ENCODE assay signal across 22 mouse cellular contexts in genomic region chr6:98047741-98048140, GRCm38 (mm10).
DNase-seq lines count a peak whose midpoint lies in the region; ATAC-seq and TF ChIP-seq lines count a peak whose summit lies in the region.
"Had no signal": no experiment of that assay in that cellular context is flagged by ENCODE, and none has a peak within 500 bp of the region (broad histone marks: within the 10 kb centered on the region; RNA-seq: fewer than 3 reads in every experiment).

No protein-coding gene starts in this region.

- H3K27me3 ChIP-seq in midbrain, embryonic 16.5 days (ENCODE audit: control insufficient read depth, insufficient read depth, low read depth, low read length): peaks cover 6% of the 10 kb centered on the region; the same call in 1 of the 2 replicates
- no peaks in the 10 kb centered on the region for H3K27me3 ChIP-seq in midbrain, postnatal 0 days (ENCODE audit: insufficient read depth, low read length)
- H3K27me3 ChIP-seq: intestine, embryonic 15.5 days; limb, embryonic 12.5 days had no signal

- no peaks in the 10 kb centered on the region for H3K9me3 ChIP-seq in midbrain, embryonic 16.5 days (replicated peaks; ENCODE audit: control insufficient read depth, low read length, poor library complexity, severe bottlenecking)
- H3K9me3 ChIP-seq in midbrain, postnatal 0 days (ENCODE audit: low read length): no peaks in the 10 kb centered on the region
- H3K9me3 ChIP-seq: embryonic facial prominence, embryonic 10.5 days; intestine, embryonic 15.5 days; limb, embryonic 12.5 days had no signal

- H3K4me3 ChIP-seq in midbrain, embryonic 16.5 days (ENCODE audit: low read depth, low read length): no peak overlapping the region
- no peak overlapping the region for H3K4me3 ChIP-seq in midbrain, postnatal 0 days (ENCODE audit: low read depth, low read length)
- H3K4me3 ChIP-seq: embryonic facial prominence, embryonic 10.5 days; intestine, embryonic 15.5 days; limb, embryonic 12.5 days had no signal

- WGBS in midbrain, embryonic 16.5 days: 67% methylated on average over 6 of the region's 6 CpGs
- WGBS in midbrain, postnatal 0 days: 60% methylated on average over 6 of the region's 6 CpGs

- TF ChIP-seq CTCF in midbrain, postnatal 0 days (IDR thresholded peaks at IDR 0.05): no peak

- no peak overlapping the region for H3K27ac ChIP-seq in midbrain, embryonic 16.5 days (ENCODE audit: low read length)
- H3K27ac ChIP-seq in midbrain, postnatal 0 days (ENCODE audit: low read depth, low read length): no peak overlapping the region
- H3K27ac ChIP-seq: embryonic facial prominence, embryonic 10.5 days; intestine, embryonic 15.5 days; limb, embryonic 12.5 days; macrophage had no signal

- DNase-seq in cerebellum, postnatal 10 days: peak; percentile 59 to 61
- no peak for DNase-seq in cerebellum, adult 18-20 months
- DNase-seq in gastrocnemius, postnatal 25 days: peak; percentile 5
- no peak for DNase-seq in gastrocnemius, postnatal 14 days
- no peak for DNase-seq in midbrain, postnatal 0 days (ENCODE audit: low spot score)
- DNase-seq in skeletal muscle tissue, adult 2 months (ENCODE audit: low read depth, low spot score): peak; percentile 8
- DNase-seq in layer of hippocampus, postnatal 36 days: no peak
- DNase-seq: adrenal gland, adult 8-10 months; cerebellum, adult 8-10 months; heart, postnatal 4 days; kidney, adult 9 months; kidney, postnatal 14 days; liver, postnatal 0 days; right cerebral cortex, postnatal 25 days had no signal

- peaks cover 5% of the 10 kb centered on the region for H3K4me1 ChIP-seq in midbrain, embryonic 16.5 days (ENCODE audit: control insufficient read depth, insufficient read depth, low read length)
- H3K4me1 ChIP-seq in midbrain, postnatal 0 days (ENCODE audit: insufficient read depth, low read length): no peaks in the 10 kb centered on the region
- H3K4me1 ChIP-seq: intestine, embryonic 15.5 days; limb, embryonic 12.5 days had no signal

- H3K9ac ChIP-seq in midbrain, embryonic 16.5 days (ENCODE audit: low read depth, low read length): 0 out of 2 replicates have a peak overlapping the region, but pooled peaks have one; percentile 14
- H3K9ac ChIP-seq in midbrain, postnatal 0 days (replicated peaks; ENCODE audit: low read length, poor library complexity, severe bottlenecking): no peak overlapping the region
- H3K9ac ChIP-seq: intestine, embryonic 15.5 days; limb, embryonic 12.5 days; liver, postnatal 0 days had no signal

- no peak overlapping the region for H3K4me2 ChIP-seq in midbrain, embryonic 16.5 days (ENCODE audit: low read length)
- H3K4me2 ChIP-seq in midbrain, postnatal 0 days (ENCODE audit: low read depth, low read length, poor library complexity, severe bottlenecking): no peak overlapping the region
- H3K4me2 ChIP-seq: intestine, embryonic 15.5 days; limb, embryonic 12.5 days; liver, embryonic 11.5 days had no signal

- intact Hi-C loops in gastrocnemius, postnatal 14 days (cut with DNase I; ENCODE audit: low total_unique reads): no loop called here

- no peak for ATAC-seq in midbrain, embryonic 16.5 days
- ATAC-seq in midbrain, postnatal 0 days (ENCODE audit: low FRiP score): no peak
- ATAC-seq: activated CD4-positive, CD25-positive, alpha-beta regulatory T cell, adult 4 months; liver, postnatal 0 days; lung, postnatal 0 days had no signal

- no peaks in the 10 kb centered on the region for H3K36me3 ChIP-seq in midbrain, embryonic 16.5 days (ENCODE audit: control insufficient read depth, insufficient read depth, low read length)
- no peaks in the 10 kb centered on the region for H3K36me3 ChIP-seq in midbrain, postnatal 0 days (ENCODE audit: insufficient read depth, low read length)
- H3K36me3 ChIP-seq: embryonic facial prominence, embryonic 10.5 days; intestine, embryonic 15.5 days; limb, embryonic 12.5 days had no signal

Comparison
In these comparisons a context has a peak if more than half of its experiments do, and no peak if none do; other contexts are left out.
1. DNase-seq: peak in cerebellum, postnatal 10 days (2 of 2), gastrocnemius, postnatal 25 days (single experiment) and skeletal muscle tissue, adult 2 months (single experiment); none in cerebellum, adult 18-20 months (0 of 2), gastrocnemius, postnatal 14 days (single experiment), midbrain, postnatal 0 days (single experiment) and layer of hippocampus, postnatal 36 days (0 of 2).